Mouse (Mus musculus) layer of hippocampus, adult 9-10 months (tissue): Measurements from ENCODE around the gene Slu7.
A peak's percentile ranks its signal among the peaks of the same experiment; 100 is the strongest.

Experiments used
- DNase-seq: peaks from one replicate; pipeline ENCODE4 v3.0.0; 2022; ENCODE audit warnings: low spot score

Slu7 gene

GRCm38 (mm10) chr11:43433254-43434023 lies at the start of gene Slu7:
Slu7 (plus strand) TSS chr11:43433744.
- no peak for DNase-seq

GRCm38 (mm10) chr11:43385055-43385649 lies 48.4 kb upstream of the Slu7 start:
- peak; percentile 46 for DNase-seq

GRCm38 (mm10) chr11:43385716-43386115 lies 47.8 kb upstream of the Slu7 start:
- DNase-seq: no peak

GRCm38 (mm10) chr11:43387004-43387880 lies 46.3 kb upstream of the Slu7 start:
- DNase-seq: no peak

- no peak for DNase-seq
These were observed 45.1 kb upstream of the Slu7 start for GRCm38 (mm10) chr11:43388122-43389097.

GRCm38 (mm10) chr11:43389118-43389517 lies 44.4 kb upstream of the Slu7 start:
- DNase-seq: no peak

- no peak for DNase-seq
These were observed 40.8 kb upstream of the Slu7 start for GRCm38 (mm10) chr11:43392757-43393156.

- DNase-seq: no peak
These were observed 40.2 kb upstream of the Slu7 start for GRCm38 (mm10) chr11:43393325-43393724.

GRCm38 (mm10) chr11:43395073-43395948 lies 38.2 kb upstream of the Slu7 start:
- DNase-seq: no peak

- no peak for DNase-seq
These were observed 37.3 kb upstream of the Slu7 start for GRCm38 (mm10) chr11:43396246-43396645.

- DNase-seq: no peak
These were observed 36.9 kb upstream of the Slu7 start for GRCm38 (mm10) chr11:43396672-43397071.

GRCm38 (mm10) chr11:43399297-43399696 lies 34.2 kb upstream of the Slu7 start:
- no peak for DNase-seq

- DNase-seq: no peak
These were observed 33.4 kb upstream of the Slu7 start for GRCm38 (mm10) chr11:43400131-43400530.

GRCm38 (mm10) chr11:43404150-43404807 lies 29.3 kb upstream of the Slu7 start:
- no peak for DNase-seq

- no peak for DNase-seq
These were observed 24.7 kb upstream of the Slu7 start for GRCm38 (mm10) chr11:43408888-43409287.

GRCm38 (mm10) chr11:43410291-43410690 lies 23.3 kb upstream of the Slu7 start:
- no peak for DNase-seq

- peak; percentile 41 for DNase-seq
These were observed 22.1 kb upstream of the Slu7 start for GRCm38 (mm10) chr11:43411413-43411812.

GRCm38 (mm10) chr11:43412771-43413451 lies 20.6 kb upstream of the Slu7 start:
- peak; percentile 65 for DNase-seq

GRCm38 (mm10) chr11:43417201-43417600 lies 16.3 kb upstream of the Slu7 start:
- DNase-seq: no peak
